Mouse (Mus musculus): Measurements from ENCODE around the gene Rae1.

GRCm38 (mm10) chr2:173020430-173020829 lies 20.5 kb downstream of the Rae1 start, which contains the start of gene Rbm38:
- TF ChIP-seq CTCF (IDR thresholded peaks at IDR 0.05; ENCODE audit: borderline replicate concordance, extremely low read depth, insufficient read depth, insufficient read length) (no peak), POLR2A (IDR thresholded peaks at IDR 0.05; ENCODE audit: borderline replicate concordance, extremely low read depth, insufficient read depth, insufficient read length, poor library complexity, severe bottlenecking) (no peak)

Measured in brain, embryonic 14.5 days (tissue).